Mouse (Mus musculus): Measurements from ENCODE around the gene Smpd4. TPM values are rescaled to one million over a fixed set of nuclear protein-coding genes. Genes with fewer than 3 reads are reported as not detected.

Smpd4 gene
- 39.1 and 40.9 TPM in 2 replicates for polyA plus RNA-seq (2014; fragmentation: Nextera tagmentation; extraction: Ambion mirVana)

GRCm38 (mm10) chr16:17619198-17620105, at the start of gene Smpd4:
Gene Smpd4 (plus strand): TSS chr16:17619354.
- Histone ChIP-seq H3K9me3 (ENCODE audit: control insufficient read depth, low read length) (no peaks in the 10 kb centered on the region), H3K4me1 (replicated peaks; ENCODE audit: control insufficient read depth, insufficient read depth, low read length) (no peaks in the 10 kb centered on the region; the same call in 1 of the 2 replicates), H3K27me3 (ENCODE audit: control insufficient read depth, insufficient read depth, low read length) (no peaks in the 10 kb centered on the region), H3K36me3 (ENCODE audit: control insufficient read depth, insufficient read depth, low read length) (no peaks in the 10 kb centered on the region), H3K9ac (ENCODE audit: low read depth, low read length) (peak within 1 kb of the TSS; percentile 73), H3K27ac (ENCODE audit: low read depth, low read length) (no peak within 1 kb of the TSS), H3K4me2 (replicated peaks; ENCODE audit: low read depth, low read length) (peak within 1 kb of the TSS; percentile 68), H3K4me3 (ENCODE audit: low read depth, low read length) (peak within 1 kb of the TSS; percentile 65)
- 3% methylated on average over 60 of the region's 60 CpGs for WGBS
- DNase-seq (ENCODE audit: low spot score), result peak; percentile 98
- ATAC-seq (ENCODE audit: low FRiP score), result peak; percentile 79

- 13% methylated on average over 45 of the region's 45 CpGs for WGBS
- peak; percentile 51; the same call in 1 of the 2 replicates for ATAC-seq (ENCODE audit: low FRiP score)
- H3K4me3 ChIP-seq (ENCODE audit: low read depth, low read length), result peak overlapping the region; percentile 36
- H3K9ac ChIP-seq (ENCODE audit: low read depth, low read length), result peak overlapping the region; percentile 59; the same call in 1 of the 2 replicates
- no peak overlapping the region for H3K27ac ChIP-seq (ENCODE audit: low read depth, low read length)
- DNase-seq (ENCODE audit: low spot score), result peak; percentile 52
- no peaks in the 10 kb centered on the region for H3K9me3 ChIP-seq (ENCODE audit: control insufficient read depth, low read length)
- H3K36me3 ChIP-seq (ENCODE audit: control insufficient read depth, insufficient read depth, low read length), result no peaks in the 10 kb centered on the region
- peaks cover 21% of the 10 kb centered on the region; the same call in 1 of the 2 replicates for H3K27me3 ChIP-seq (ENCODE audit: control insufficient read depth, insufficient read depth, low read length)
- peak overlapping the region; percentile 68 for H3K4me2 ChIP-seq (replicated peaks; ENCODE audit: low read depth, low read length)
- H3K4me1 ChIP-seq (replicated peaks; ENCODE audit: control insufficient read depth, insufficient read depth, low read length), result no peaks in the 10 kb centered on the region
Observed at GRCm38 (mm10) chr16:17575870-17576824, 43.0 kb upstream of the Smpd4 start.

- DNase-seq (ENCODE audit: low spot score), result no peak
- H3K27me3 ChIP-seq (ENCODE audit: control insufficient read depth, insufficient read depth, low read length), result peaks cover 21% of the 10 kb centered on the region; the same call in 1 of the 2 replicates
- no peaks in the 10 kb centered on the region for H3K9me3 ChIP-seq (ENCODE audit: control insufficient read depth, low read length)
Observed at GRCm38 (mm10) chr16:17576825-17577215, 42.3 kb upstream of the Smpd4 start.

GRCm38 (mm10) chr16:17583064-17583463, 36.1 kb upstream of the Smpd4 start, which contains the start of gene Slc7a4:
Gene Slc7a4 (minus strand): TSS chr16:17583214.
- DNase-seq (ENCODE audit: low spot score), result peak; percentile 61
- Histone ChIP-seq H3K36me3 (ENCODE audit: control insufficient read depth, insufficient read depth, low read length) (no peaks in the 10 kb centered on the region), H3K4me1 (replicated peaks; ENCODE audit: control insufficient read depth, insufficient read depth, low read length) (no peaks in the 10 kb centered on the region), H3K27me3 (ENCODE audit: control insufficient read depth, insufficient read depth, low read length) (no peaks in the 10 kb centered on the region), H3K27ac (ENCODE audit: low read depth, low read length) (no peak within 1 kb of the TSS), H3K9ac (ENCODE audit: low read depth, low read length) (no peak within 1 kb of the TSS), H3K4me3 (ENCODE audit: low read depth, low read length) (no peak within 1 kb of the TSS), H3K9me3 (ENCODE audit: control insufficient read depth, low read length) (no peaks in the 10 kb centered on the region), H3K4me2 (replicated peaks; ENCODE audit: low read depth, low read length) (no peak within 1 kb of the TSS)
- WGBS, result 14% methylated on average over 8 of the region's 8 CpGs
- no peak for ATAC-seq (ENCODE audit: low FRiP score)

More at GRCm38 (mm10) chr16:17576825-17577215, 42.3 kb upstream of the Smpd4 start:
- Histone ChIP-seq H3K4me2 (replicated peaks; ENCODE audit: low read depth, low read length) (peak overlapping the region; percentile 68), H3K27ac (ENCODE audit: low read depth, low read length) (no peak overlapping the region), H3K9ac (ENCODE audit: low read depth, low read length) (peak overlapping the region; percentile 59; the same call in 1 of the 2 replicates), H3K4me1 (replicated peaks; ENCODE audit: control insufficient read depth, insufficient read depth, low read length) (no peaks in the 10 kb centered on the region), H3K36me3 (ENCODE audit: control insufficient read depth, insufficient read depth, low read length) (no peaks in the 10 kb centered on the region), H3K4me3 (ENCODE audit: low read depth, low read length) (peak overlapping the region; percentile 36; the same call in 1 of the 2 replicates)
- ATAC-seq (ENCODE audit: low FRiP score), result no peak; the same call in 1 of the 2 replicates
- WGBS, result 21% methylated on average over 8 of the region's 8 CpGs

GRCm38 (mm10) chr16:17584555-17584954, 34.6 kb upstream of the Smpd4 start:
- Histone ChIP-seq H3K36me3 (ENCODE audit: control insufficient read depth, insufficient read depth, low read length) (no peaks in the 10 kb centered on the region), H3K27ac (ENCODE audit: low read depth, low read length) (no peak overlapping the region), H3K4me3 (ENCODE audit: low read depth, low read length) (no peak overlapping the region), H3K9ac (ENCODE audit: low read depth, low read length) (no peak overlapping the region), H3K9me3 (ENCODE audit: control insufficient read depth, low read length) (no peaks in the 10 kb centered on the region), H3K4me1 (replicated peaks; ENCODE audit: control insufficient read depth, insufficient read depth, low read length) (no peaks in the 10 kb centered on the region), H3K4me2 (replicated peaks; ENCODE audit: low read depth, low read length) (no peak overlapping the region), H3K27me3 (ENCODE audit: control insufficient read depth, insufficient read depth, low read length) (no peaks in the 10 kb centered on the region)
- DNase-seq (ENCODE audit: low spot score), result no peak
- WGBS, result 83% methylated on average over 7 of the region's 7 CpGs
- ATAC-seq (ENCODE audit: low FRiP score), result no peak

- no peak overlapping the region for H3K4me2 ChIP-seq (replicated peaks; ENCODE audit: low read depth, low read length)
- no peak overlapping the region for H3K9ac ChIP-seq (ENCODE audit: low read depth, low read length)
- no peaks in the 10 kb centered on the region for H3K27me3 ChIP-seq (ENCODE audit: control insufficient read depth, insufficient read depth, low read length)
- WGBS, result 40% methylated on average over 2 of the region's 2 CpGs
- no peaks in the 10 kb centered on the region for H3K4me1 ChIP-seq (replicated peaks; ENCODE audit: control insufficient read depth, insufficient read depth, low read length)
- no peaks in the 10 kb centered on the region for H3K36me3 ChIP-seq (ENCODE audit: control insufficient read depth, insufficient read depth, low read length)
- H3K27ac ChIP-seq (ENCODE audit: low read depth, low read length), result no peak overlapping the region
- H3K4me3 ChIP-seq (ENCODE audit: low read depth, low read length), result no peak overlapping the region
- ATAC-seq (ENCODE audit: low FRiP score) (no peak), DNase-seq (ENCODE audit: low spot score) (no peak)
- H3K9me3 ChIP-seq (ENCODE audit: control insufficient read depth, low read length), result no peaks in the 10 kb centered on the region
Observed at GRCm38 (mm10) chr16:17590731-17591130, 28.4 kb upstream of the Smpd4 start.

- Histone ChIP-seq H3K9ac (ENCODE audit: low read depth, low read length) (no peak overlapping the region), H3K27me3 (ENCODE audit: control insufficient read depth, insufficient read depth, low read length) (no peaks in the 10 kb centered on the region), H3K9me3 (ENCODE audit: control insufficient read depth, low read length) (no peaks in the 10 kb centered on the region), H3K36me3 (ENCODE audit: control insufficient read depth, insufficient read depth, low read length) (no peaks in the 10 kb centered on the region), H3K4me1 (replicated peaks; ENCODE audit: control insufficient read depth, insufficient read depth, low read length) (no peaks in the 10 kb centered on the region), H3K4me2 (replicated peaks; ENCODE audit: low read depth, low read length) (no peak overlapping the region), H3K4me3 (ENCODE audit: low read depth, low read length) (no peak overlapping the region), H3K27ac (ENCODE audit: low read depth, low read length) (no peak overlapping the region)
- DNase-seq (ENCODE audit: low spot score), result no peak
- 72% methylated on average over 3 of the region's 3 CpGs for WGBS
- no peak for ATAC-seq (ENCODE audit: low FRiP score)
Observed at GRCm38 (mm10) chr16:17600944-17601562, 18.1 kb upstream of the Smpd4 start.

- Histone ChIP-seq H3K4me2 (replicated peaks; ENCODE audit: low read depth, low read length) (no peak overlapping the region), H3K9me3 (ENCODE audit: control insufficient read depth, low read length) (no peaks in the 10 kb centered on the region), H3K4me3 (ENCODE audit: low read depth, low read length) (no peak overlapping the region), H3K4me1 (replicated peaks; ENCODE audit: control insufficient read depth, insufficient read depth, low read length) (no peaks in the 10 kb centered on the region), H3K27me3 (ENCODE audit: control insufficient read depth, insufficient read depth, low read length) (no peaks in the 10 kb centered on the region), H3K36me3 (ENCODE audit: control insufficient read depth, insufficient read depth, low read length) (no peaks in the 10 kb centered on the region), H3K9ac (ENCODE audit: low read depth, low read length) (no peak overlapping the region), H3K27ac (ENCODE audit: low read depth, low read length) (no peak overlapping the region)
- ATAC-seq (ENCODE audit: low FRiP score), result no peak
- no peak for DNase-seq (ENCODE audit: low spot score)
- 60% methylated on average over 4 of the region's 4 CpGs for WGBS
Observed at GRCm38 (mm10) chr16:17604941-17605340, 14.2 kb upstream of the Smpd4 start.

Data from hindbrain, embryonic 11.5 days (tissue).